Mouse (Mus musculus) olfactory bulb, adult 2 months (tissue): ENCODE results near the gene Olfr16. TPM values are rescaled to one million over a fixed set of nuclear protein-coding genes. Genes with fewer than 3 reads are reported as not detected.

Source experiments
- H3K27ac ChIP-seq: fragments of 200-500 bp; 2 replicates; pipeline ENCODE4 v1.5.1; 2012; ENCODE audit warnings: low read depth, low read length; ENCODE audit not compliant: insufficient read depth
- H3K4me1 ChIP-seq: fragments of 200-500 bp; 2 replicates; pipeline ENCODE4 v1.6.1; 2012; ENCODE audit warnings: low read length; ENCODE audit not compliant: control insufficient read depth, insufficient read depth
- H3K4me3 ChIP-seq: fragments of 200-500 bp; 2 replicates; pipeline ENCODE4 v1.5.1; 2012; ENCODE audit warnings: mild to moderate bottlenecking, low read depth, low read length, moderate library complexity; ENCODE audit not compliant: insufficient read depth
- CTCF ChIP-seq: fragments of 200-500 bp; IDR thresholded peaks from 2 replicates; pipeline ENCODE4 v1.5.1; 2012; ENCODE audit warnings: low read depth, mild to moderate bottlenecking, low read length, moderate library complexity; ENCODE audit not compliant: insufficient read depth
- POLR2A ChIP-seq: fragments of 200-500 bp; IDR thresholded peaks from 2 replicates; pipeline ENCODE4 v1.6.1; 2012; ENCODE audit warnings: mild to moderate bottlenecking, low read depth, low read length, moderate library complexity; ENCODE audit not compliant: insufficient read depth
- WGBS: fragments of 180-500 bp; shearing (Covaris S2); methylation state at CpG from one replicate; pipeline ENCODE4 v1.1.7; 2018; 5-methylcytosine and 5-hydroxymethylcytosine counted together
- polyA plus RNA-seq: library from polyadenylated mRNA; stranded (reverse); fragments of >200 nt; gene quantifications from 2 replicates; pipeline ENCODE4 v1.2.4, GENCODE M21; 2012; ENCODE audit warnings: low replicate concordance; ENCODE audit not compliant: missing spikeins, insufficient read depth, insufficient read length

Gene Olfr16
- not detected in 2 replicates for polyA plus RNA-seq

GRCm38 (mm10) chr1:172950160-172950559 is at the start of gene Olfr16:
Olfr16 (plus strand) TSS chr1:172950409.
- TF ChIP-seq POLR2A (no peak), CTCF (no peak)
- H3K27ac ChIP-seq = no peak within 1 kb of the TSS
- 47% methylated on average over 1 of the region's 1 CpGs for WGBS
- H3K4me1 ChIP-seq = no peaks in the 10 kb centered on the region
- H3K4me3 ChIP-seq = no peak within 1 kb of the TSS

DNA sequence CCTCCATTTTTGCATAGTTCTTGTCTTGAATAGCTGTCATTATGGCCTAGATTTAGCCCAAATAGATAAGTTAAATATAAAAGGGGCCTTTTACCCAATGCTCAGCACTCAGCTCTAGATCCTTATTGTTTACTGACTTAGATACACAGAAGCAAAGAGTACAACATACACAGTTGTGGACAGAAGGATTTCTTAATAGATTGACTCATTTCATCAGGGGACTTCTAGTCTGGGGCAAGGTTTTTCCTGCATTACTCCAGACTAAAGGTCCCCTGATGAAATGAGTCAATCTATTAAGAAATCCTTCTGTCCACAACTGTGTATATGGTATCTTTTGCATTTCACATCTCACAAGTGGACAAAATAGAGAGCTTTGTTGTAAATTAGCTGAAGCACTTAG is 46.9 kb upstream of the Olfr16 start:
- H3K4me1 ChIP-seq = no peaks in the 10 kb centered on the region
- no peak overlapping the region for H3K4me3 ChIP-seq
- no peak overlapping the region for H3K27ac ChIP-seq
- TF ChIP-seq POLR2A (no peak), CTCF (no peak)

DNA sequence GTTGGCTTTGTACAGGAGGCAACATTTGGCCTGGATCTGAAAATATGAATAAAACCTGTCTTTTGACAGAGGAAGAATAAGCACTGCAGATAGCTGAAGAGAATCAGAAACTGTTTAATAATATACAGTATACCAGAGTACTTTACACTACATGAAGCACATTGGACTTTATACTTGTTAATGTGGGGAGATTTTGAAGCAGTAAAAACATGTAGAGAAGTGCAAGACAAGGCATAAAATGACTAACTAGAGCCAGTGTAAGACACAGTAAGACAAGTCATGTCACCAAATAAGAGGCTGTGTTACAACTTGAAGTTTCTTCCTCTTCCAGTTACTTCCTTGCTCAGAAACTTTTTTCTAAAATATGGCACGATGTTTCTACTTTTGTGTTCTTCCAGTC is 33.1 kb upstream of the Olfr16 start:
- TF ChIP-seq POLR2A = no peak
- TF ChIP-seq CTCF = no peak
- Histone ChIP-seq H3K4me1 (no peaks in the 10 kb centered on the region), H3K27ac (no peak overlapping the region), H3K4me3 (no peak overlapping the region)
- 88% methylated on average over 1 of the region's 1 CpGs for WGBS

DNA sequence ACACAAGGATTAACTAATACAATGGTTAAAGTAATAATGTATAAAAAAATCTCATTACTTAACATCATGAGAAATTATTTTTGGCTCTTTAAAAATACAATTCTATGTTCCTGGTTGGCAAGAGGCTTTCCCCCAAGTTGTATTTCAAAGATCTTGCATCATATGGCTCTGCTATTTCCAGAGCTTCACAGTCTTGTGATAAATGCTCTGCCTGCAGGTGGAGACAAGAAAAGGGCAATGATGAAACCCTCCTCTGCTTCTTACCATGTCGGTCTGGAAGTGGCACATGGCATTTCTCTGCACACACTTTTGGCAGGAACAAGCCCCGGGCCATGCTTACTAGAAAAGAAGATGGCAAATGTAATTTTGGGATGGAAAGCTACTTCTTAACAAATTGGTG is 31.8 kb upstream of the Olfr16 start:
- TF ChIP-seq POLR2A = no peak
- TF ChIP-seq CTCF = no peak
- no peak overlapping the region for H3K27ac ChIP-seq
- no peak overlapping the region for H3K4me3 ChIP-seq
- WGBS = 86% methylated on average over 2 of the region's 2 CpGs
- H3K4me1 ChIP-seq = no peaks in the 10 kb centered on the region

GRCm38 (mm10) chr1:172932197-172932596 is 18.0 kb upstream of the Olfr16 start:
- 91% methylated on average over 2 of the region's 2 CpGs for WGBS
- Histone ChIP-seq H3K4me1 (no peaks in the 10 kb centered on the region), H3K27ac (no peak overlapping the region), H3K4me3 (no peak overlapping the region)
- TF ChIP-seq POLR2A (no peak), CTCF (no peak)

- no peak overlapping the region for H3K27ac ChIP-seq
- no peaks in the 10 kb centered on the region for H3K4me1 ChIP-seq
- 82% methylated on average over 2 of the region's 2 CpGs for WGBS
- no peak overlapping the region for H3K4me3 ChIP-seq
- TF ChIP-seq CTCF = no peak
- TF ChIP-seq POLR2A = no peak
These were observed 1.0 kb downstream of the Olfr16 start for GRCm38 (mm10) chr1:172951171-172951720.

GRCm38 (mm10) chr1:172955376-172955775 is 5.2 kb downstream of the Olfr16 start:
- Histone ChIP-seq H3K4me3 (no peak overlapping the region), H3K27ac (no peak overlapping the region), H3K4me1 (0 out of 2 replicates have a peak, but pooled peaks cover 3% of the 10 kb centered on the region)
- 71% methylated on average over 4 of the region's 4 CpGs for WGBS
- TF ChIP-seq CTCF (no peak), POLR2A (no peak)

GRCm38 (mm10) chr1:172960452-172960851 is 10.2 kb downstream of the Olfr16 start:
- TF ChIP-seq POLR2A (no peak), CTCF (no peak)
- peak overlapping the region; percentile 66; the same call in 1 of the 2 replicates for H3K27ac ChIP-seq
- WGBS = 21% methylated on average over 1 of the region's 1 CpGs
- no peak overlapping the region for H3K4me3 ChIP-seq
- 0 out of 2 replicates have a peak, but pooled peaks cover 3% of the 10 kb centered on the region for H3K4me1 ChIP-seq

DNA sequence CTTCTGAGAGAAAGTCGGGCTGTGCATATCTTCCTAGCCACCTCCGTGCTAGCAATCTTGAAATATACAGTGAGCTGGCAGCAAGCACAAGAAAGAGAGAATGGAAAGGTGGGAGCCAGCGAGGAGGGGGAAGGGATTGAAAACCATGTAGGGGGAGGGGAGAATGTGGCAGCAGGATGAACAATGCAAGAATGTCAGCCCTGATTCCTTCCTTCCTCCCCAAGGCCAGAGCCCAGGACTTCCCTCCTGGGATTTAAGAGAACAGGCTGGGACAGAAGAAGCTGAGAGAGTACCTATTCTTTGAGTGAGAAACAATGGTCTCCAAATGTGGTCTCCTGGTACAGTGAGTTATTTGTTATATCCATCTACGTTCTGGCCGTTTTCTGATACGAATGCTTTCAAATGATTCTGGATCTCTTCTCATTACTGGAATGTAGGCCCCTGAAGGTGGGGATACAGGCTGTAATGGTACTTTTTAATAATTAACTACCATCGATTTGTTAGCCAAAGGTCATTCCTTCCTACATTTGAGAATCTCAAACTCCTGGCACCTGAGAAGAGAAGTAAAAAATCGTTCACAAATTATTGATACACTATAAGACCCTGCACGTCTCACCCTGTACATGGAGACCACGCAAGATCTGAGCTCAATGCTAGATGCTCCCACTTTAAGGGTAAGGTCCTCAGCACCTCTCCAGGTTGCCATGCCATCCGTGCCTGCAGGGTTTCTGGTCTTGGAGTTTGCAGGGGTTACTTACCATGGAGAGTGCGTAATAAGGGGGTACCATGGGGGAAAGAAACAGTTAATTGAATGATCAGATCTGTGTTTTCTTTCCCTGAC is 39.8 kb downstream of the Olfr16 start:
- 90% methylated on average over 12 of the region's 12 CpGs for WGBS
- no peak overlapping the region for H3K27ac ChIP-seq
- TF ChIP-seq POLR2A (no peak), CTCF (no peak)
- no peaks in the 10 kb centered on the region for H3K4me1 ChIP-seq
- no peak overlapping the region for H3K4me3 ChIP-seq

DNA sequence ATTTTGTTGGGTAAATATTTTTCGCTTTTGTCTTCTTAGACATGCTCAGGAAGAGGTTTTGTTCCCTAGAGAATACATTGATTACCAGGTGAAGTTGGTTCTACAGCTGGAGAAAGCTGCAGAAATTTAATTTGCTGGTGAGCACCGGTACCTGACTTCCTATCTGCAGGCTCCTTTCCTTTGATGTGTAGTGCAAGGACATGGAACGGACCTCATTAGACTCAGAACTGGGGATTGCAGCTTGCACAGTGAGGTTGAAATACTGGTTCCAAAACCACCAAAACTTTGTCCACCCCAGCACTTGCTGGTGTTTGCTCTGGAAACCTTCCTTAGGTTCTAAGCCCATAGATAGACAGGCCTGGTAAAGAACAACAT is 40.4 kb downstream of the Olfr16 start:
- TF ChIP-seq CTCF = no peak
- no peak for TF ChIP-seq POLR2A
- WGBS = 92% methylated on average over 3 of the region's 3 CpGs
- no peak overlapping the region for H3K4me3 ChIP-seq
- no peak overlapping the region for H3K27ac ChIP-seq
- no peaks in the 10 kb centered on the region for H3K4me1 ChIP-seq

Other genes starting within 250 kb of the Olfr16 start
- not detected in 2 replicates for gene Apcs, start 55.4 kb upstream of the Olfr16 start, polyA plus RNA-seq
- not detected in 2 replicates for gene Olfr1408, start 187.0 kb downstream of the Olfr16 start, polyA plus RNA-seq
- gene Olfr1406, start 240.2 kb downstream of the Olfr16 start, polyA plus RNA-seq = not detected in 2 replicates
- gene Olfr218, start 247.4 kb downstream of the Olfr16 start, polyA plus RNA-seq = not detected in 2 replicates